Mouse (Mus musculus) thymus, adult 2 months (tissue): ENCODE results near the gene Ppif. TPM values are rescaled to one million over a fixed set of nuclear protein-coding genes. Genes with fewer than 3 reads are reported as not detected.

Experiments used
- DNase-seq: peaks from one replicate; pipeline ENCODE4 v3.0.0; 2021
- H3K27ac ChIP-seq: fragments of 200-500 bp; 2 replicates; pipeline ENCODE4 v1.5.1; 2012; ENCODE audit warnings: low read length, control low read depth; ENCODE audit not compliant: control insufficient read depth, insufficient read depth
- H3K27me3 ChIP-seq: fragments of 200-500 bp; 2 replicates; pipeline ENCODE4 v1.6.1; 2012; ENCODE audit warnings: mild to moderate bottlenecking, low read length, moderate library complexity, mixed read lengths; ENCODE audit not compliant: control insufficient read depth, insufficient read depth
- H3K36me3 ChIP-seq: fragments of 200-500 bp; 2 replicates; pipeline ENCODE4 v1.6.1; 2012; ENCODE audit warnings: mild to moderate bottlenecking, low read length, moderate library complexity; ENCODE audit not compliant: control insufficient read depth, insufficient read depth
- H3K4me1 ChIP-seq: fragments of 200-500 bp; replicated peaks from 2 replicates; pipeline ENCODE4 v1.6.1; 2012; ENCODE audit warnings: low read length; ENCODE audit not compliant: control insufficient read depth, insufficient read depth
- H3K4me3 ChIP-seq: fragments of 200-500 bp; 2 replicates; pipeline ENCODE4 v1.5.1; 2012; ENCODE audit warnings: mild to moderate bottlenecking, low read length, control low read depth, moderate library complexity; ENCODE audit not compliant: control insufficient read depth, insufficient read depth
- CTCF ChIP-seq: fragments of 200-500 bp; IDR thresholded peaks from 2 replicates; pipeline ENCODE4 v1.5.1; 2012; ENCODE audit warnings: mild to moderate bottlenecking, control low read depth, low read length, moderate library complexity, borderline replicate concordance; ENCODE audit not compliant: control insufficient read depth, poor library complexity, insufficient read depth; ENCODE audit errors: extremely low read depth
- POLR2A ChIP-seq: fragments of 200-500 bp; IDR thresholded peaks from 2 replicates; pipeline ENCODE4 v1.6.1; 2012; ENCODE audit warnings: mild to moderate bottlenecking, low read length, control low read depth, moderate library complexity; ENCODE audit not compliant: control insufficient read depth, poor library complexity, insufficient read depth; ENCODE audit errors: extremely low read depth
- WGBS: fragments of 180-500 bp; shearing (Covaris S2); methylation state at CpG from one replicate; pipeline ENCODE4 v1.1.7; 2018; 5-methylcytosine and 5-hydroxymethylcytosine counted together
- polyA plus RNA-seq: library from polyadenylated mRNA; depleted of rRNA; stranded (reverse); fragments of >200 nt; gene quantifications from 2 replicates; pipeline ENCODE4 v1.2.3, GENCODE M21; 2012

Ppif gene
- polyA plus RNA-seq, 1 experiment: 108 TPM

DNA sequence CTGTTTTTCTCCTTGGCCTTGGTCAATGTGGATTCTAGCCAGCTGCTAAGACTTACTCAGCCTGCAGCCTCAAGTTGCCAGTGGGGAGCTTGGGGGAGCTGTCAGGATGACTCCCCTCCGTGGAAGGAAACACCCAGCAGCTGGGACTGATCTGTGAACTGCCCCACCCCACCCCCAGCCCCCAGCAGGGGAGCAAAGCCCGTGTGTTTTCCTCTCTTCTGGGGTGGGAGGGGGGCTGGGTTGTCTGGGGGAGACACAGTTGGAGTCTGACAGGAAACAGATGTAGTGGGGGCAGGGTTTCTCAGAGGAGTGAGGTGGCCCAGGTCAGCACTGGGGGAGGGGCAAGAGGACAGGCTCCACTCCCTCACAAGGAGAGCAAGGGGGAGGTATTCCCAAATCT, 24.5 kb downstream of the Ppif start:
- Histone ChIP-seq H3K27ac (peak overlapping the region; percentile 100), H3K36me3 (no peaks in the 10 kb centered on the region), H3K4me1 (peaks cover 55% of the 10 kb centered on the region), H3K27me3 (no peaks in the 10 kb centered on the region), H3K4me3 (peak overlapping the region; percentile 49)
- DNase-seq: peak; percentile 81
- TF ChIP-seq CTCF: no peak
- no peak for TF ChIP-seq POLR2A
- WGBS: 0% methylated on average over 2 of the region's 2 CpGs

DNA sequence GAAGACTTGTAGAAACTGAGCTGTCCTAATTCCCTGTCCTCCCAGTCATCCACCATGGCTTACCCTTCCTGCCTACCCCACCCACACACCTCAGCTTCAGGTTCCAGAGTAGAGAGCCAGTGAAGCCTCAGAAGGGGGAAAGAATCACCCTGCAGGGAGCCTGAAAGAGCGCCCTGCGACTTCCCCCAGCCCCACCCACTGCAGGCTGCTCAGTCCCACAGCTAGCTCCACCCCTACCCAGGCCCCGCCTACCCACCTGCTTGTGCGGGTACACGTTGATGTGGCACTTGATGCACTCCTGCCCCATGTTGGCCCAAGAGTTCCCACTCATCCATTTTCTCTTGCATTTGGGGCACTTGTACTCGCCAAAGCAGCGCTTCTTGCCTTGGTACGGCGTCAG, 25.4 kb downstream of the Ppif start:
- Histone ChIP-seq H3K4me3 (peak overlapping the region; percentile 49), H3K27ac (peak overlapping the region; percentile 100), H3K36me3 (no peaks in the 10 kb centered on the region), H3K4me1 (peaks cover 59% of the 10 kb centered on the region), H3K27me3 (no peaks in the 10 kb centered on the region)
- TF ChIP-seq CTCF (no peak), POLR2A (peak; percentile 83)
- WGBS: 43% methylated on average over 9 of the region's 9 CpGs
- peak; percentile 94 for DNase-seq

DNA sequence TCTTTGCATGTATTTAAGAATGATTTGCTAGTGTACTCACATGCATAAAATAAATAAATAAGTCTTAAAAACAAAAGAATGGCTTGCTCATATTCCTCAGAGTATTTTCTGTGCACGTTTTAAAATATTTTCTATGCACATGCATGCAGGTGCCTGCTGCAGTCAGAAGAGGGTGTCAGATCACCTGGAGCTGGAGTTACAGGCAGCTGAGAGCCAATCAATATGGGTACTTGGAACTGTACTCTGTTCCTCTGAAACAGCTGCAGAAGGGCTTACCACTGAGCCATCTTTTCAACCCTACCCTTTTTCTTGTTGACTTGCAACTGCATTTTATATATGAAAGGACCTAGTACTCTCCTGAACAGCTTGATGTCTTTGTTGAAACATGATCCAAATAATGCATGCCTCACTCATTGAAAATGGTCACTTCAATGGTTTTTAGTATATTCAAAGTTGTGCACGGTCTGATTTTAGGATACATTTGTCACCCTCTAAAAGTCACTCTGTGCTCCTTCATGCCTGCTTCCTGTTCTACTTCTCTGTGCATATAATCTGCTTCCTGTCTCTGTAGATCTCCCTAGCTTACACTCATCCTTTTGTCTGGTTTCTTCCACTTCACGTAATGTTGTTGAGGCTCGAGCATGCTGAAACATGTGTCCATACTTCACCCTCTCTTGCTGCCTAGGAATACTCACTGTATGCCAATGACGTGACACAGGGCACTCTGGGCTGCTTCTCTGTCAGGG, 27.2 kb downstream of the Ppif start:
- Histone ChIP-seq H3K36me3 (no peaks in the 10 kb centered on the region), H3K27me3 (no peaks in the 10 kb centered on the region), H3K27ac (peak overlapping the region; percentile 100), H3K4me3 (no peak overlapping the region), H3K4me1 (peaks cover 72% of the 10 kb centered on the region)
- TF ChIP-seq CTCF (no peak), POLR2A (no peak)
- 18% methylated on average over 5 of the region's 5 CpGs for WGBS
- peak; percentile 45 for DNase-seq

DNA sequence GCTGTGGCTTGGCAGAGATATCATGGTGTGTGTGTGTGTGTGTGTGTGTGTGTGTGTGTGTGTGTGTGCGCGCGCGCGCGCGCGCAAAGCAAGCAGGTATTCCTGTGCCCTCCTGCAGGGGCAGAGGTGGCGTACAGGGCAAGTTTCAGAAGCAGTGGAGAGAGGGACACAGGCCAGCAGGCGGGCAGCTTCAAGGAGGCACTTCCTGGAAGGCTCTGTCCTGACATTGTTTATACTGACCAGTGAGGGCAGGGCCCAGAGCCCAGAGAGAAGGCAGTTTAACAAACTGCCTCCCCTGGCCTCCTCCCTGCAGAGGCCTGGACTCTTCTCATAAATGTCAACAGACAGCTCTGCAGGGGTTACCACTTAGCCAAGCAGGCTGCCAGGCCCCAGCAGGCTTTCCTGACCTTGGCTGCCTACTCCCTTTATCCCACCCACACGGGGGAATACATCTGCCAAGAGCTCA, 31.1 kb downstream of the Ppif start:
- no peak for TF ChIP-seq POLR2A
- TF ChIP-seq CTCF: peak; percentile 13; the same call in 1 of the 2 replicates
- H3K27me3 ChIP-seq: no peaks in the 10 kb centered on the region
- 75% methylated on average over 11 of the region's 11 CpGs for WGBS
- peak overlapping the region; percentile 20; the same call in 1 of the 2 replicates for H3K27ac ChIP-seq
- H3K4me1 ChIP-seq: peaks cover 49% of the 10 kb centered on the region
- H3K36me3 ChIP-seq: no peaks in the 10 kb centered on the region
- no peak for DNase-seq
- H3K4me3 ChIP-seq: no peak overlapping the region

DNA sequence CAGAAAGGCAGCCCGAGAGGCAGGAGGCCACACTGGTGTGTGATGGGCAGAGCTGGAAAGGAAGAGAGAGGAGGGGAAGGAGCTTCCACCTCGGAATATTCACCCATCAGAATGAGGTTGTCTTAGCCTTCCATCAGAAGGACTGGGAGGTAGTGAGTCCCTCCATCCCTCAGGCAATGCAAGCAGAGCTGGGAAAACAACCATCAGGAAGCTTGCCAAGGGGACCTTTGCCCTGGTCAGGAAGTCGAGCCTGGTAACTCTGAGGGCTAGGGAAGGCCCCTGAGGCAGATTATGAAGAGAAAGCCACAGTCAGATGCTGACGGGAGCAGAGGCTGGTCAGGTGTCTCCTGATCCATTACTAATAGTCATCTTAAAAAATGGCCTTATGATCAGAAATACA, 31.7 kb downstream of the Ppif start:
- WGBS: 72% methylated on average over 4 of the region's 4 CpGs
- TF ChIP-seq POLR2A (no peak), CTCF (no peak)
- Histone ChIP-seq H3K36me3 (no peaks in the 10 kb centered on the region), H3K4me3 (no peak overlapping the region), H3K4me1 (peaks cover 48% of the 10 kb centered on the region), H3K27ac (no peak overlapping the region), H3K27me3 (no peaks in the 10 kb centered on the region)
- DNase-seq: no peak

DNA sequence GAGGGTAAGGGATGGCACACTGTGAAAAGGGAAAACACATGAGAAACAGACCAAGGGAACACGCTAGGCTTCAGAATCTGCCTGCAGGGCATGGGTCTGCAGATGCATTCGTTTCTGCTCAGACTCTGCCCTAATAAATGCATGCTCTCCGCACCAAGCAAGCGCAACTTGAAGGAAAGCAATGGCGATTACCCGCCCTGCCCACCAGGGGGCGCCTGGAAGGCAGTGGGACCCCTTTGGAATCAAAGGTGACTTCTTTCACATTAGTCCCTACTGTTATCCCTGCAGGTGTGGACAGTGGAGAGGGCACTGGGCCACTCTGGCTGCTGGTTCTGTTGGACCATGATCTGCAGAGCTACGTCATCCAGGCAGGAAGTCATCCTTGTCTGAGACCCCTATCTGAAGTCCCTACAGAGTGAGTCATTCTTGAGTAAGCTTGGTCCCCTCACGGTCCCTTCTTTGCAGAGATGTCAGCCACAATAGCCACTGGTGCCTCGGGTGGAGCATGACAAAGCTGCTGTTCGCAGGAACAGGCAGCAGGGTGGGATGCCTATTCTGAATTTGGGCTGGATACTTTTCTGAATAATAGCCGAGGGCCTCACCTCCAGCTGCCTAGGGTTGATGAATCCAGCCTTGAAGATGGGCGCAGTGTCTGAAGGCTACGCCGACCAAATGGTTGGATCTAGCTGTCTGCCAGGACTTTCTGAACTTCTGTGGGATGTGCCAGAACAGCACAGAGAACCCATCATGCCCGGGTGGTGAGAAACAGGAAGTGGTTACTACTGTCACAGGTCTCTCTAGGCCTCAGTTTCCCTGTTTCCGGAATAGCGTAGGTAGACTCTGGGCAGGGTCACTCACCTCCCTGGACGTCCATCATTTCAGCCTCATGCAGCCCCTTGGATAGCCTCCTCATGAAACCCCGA, 32.5 kb downstream of the Ppif start:
- DNase-seq: peak; percentile 66
- H3K27ac ChIP-seq: no peak overlapping the region
- WGBS: 46% methylated on average over 20 of the region's 20 CpGs
- no peaks in the 10 kb centered on the region for H3K27me3 ChIP-seq
- H3K36me3 ChIP-seq: no peaks in the 10 kb centered on the region
- H3K4me3 ChIP-seq: no peak overlapping the region
- H3K4me1 ChIP-seq: peaks cover 47% of the 10 kb centered on the region
- TF ChIP-seq POLR2A: no peak
- TF ChIP-seq CTCF: peak; percentile 98
